Mouse (Mus musculus): ENCODE measurements at regions not wholly inside any gene's neighbourhood (a gene's known extent, or its start where the extent isn't known, plus 50 kb on each side); places are given as distances from the start of the nearest gene placed in this dataset.

GRCm38 (mm10) chr12:49946752-49947260 is 561.8 kb downstream of the Gm43517 start:
- no peak overlapping the region for H3K4me3 ChIP-seq
- H3K27me3 ChIP-seq (ENCODE audit: control insufficient read depth, insufficient read depth, insufficient read length), result no peaks in the 10 kb centered on the region
- no peak overlapping the region for H3K4me2 ChIP-seq (ENCODE audit: low read depth)
- no peaks in the 10 kb centered on the region for H3K79me2 ChIP-seq (ENCODE audit: control insufficient read depth, insufficient read depth)
- TF ChIP-seq E2F4 (IDR thresholded peaks at IDR 0.05; ENCODE audit: insufficient read depth) (no peak), POLR2A (IDR thresholded peaks at IDR 0.05; ENCODE audit: insufficient read length, low read depth) (no peak), SRF (IDR thresholded peaks at IDR 0.05; ENCODE audit: control insufficient read depth, insufficient read length, low read depth) (no peak), MAX (IDR thresholded peaks at IDR 0.05; ENCODE audit: low read depth) (no peak), MYOD1 (IDR thresholded peaks at IDR 0.05; ENCODE audit: control insufficient read depth in 1 of 3, insufficient read length in 2 of 3, low read depth in 2 of 3) (no peak), USF1 (IDR thresholded peaks at IDR 0.05; ENCODE audit: low read depth) (no peak), TCF12 (IDR thresholded peaks at IDR 0.05; ENCODE audit: insufficient read depth, poor library complexity, severe bottlenecking) (no peak), CEBPB (IDR thresholded peaks at IDR 0.05; ENCODE audit: insufficient read depth, poor library complexity, severe bottlenecking) (no peak), TCF3 (IDR thresholded peaks at IDR 0.05; ENCODE audit: insufficient read length, low read depth) (no peak), MYOG (IDR thresholded peaks at IDR 0.05; ENCODE audit: control insufficient read depth in 1 of 3, insufficient read depth in 1 of 3, insufficient read length in 2 of 3, low read depth in 2 of 3) (no peak), REST (IDR thresholded peaks at IDR 0.05; ENCODE audit: insufficient read depth, insufficient read length) (no peak), POLR2AphosphoS2 (IDR thresholded peaks at IDR 0.05; ENCODE audit: insufficient read length, low read depth) (no peak)
- no peaks in the 10 kb centered on the region for H3K36me3 ChIP-seq (ENCODE audit: control insufficient read depth, insufficient read depth)
- no peak overlapping the region for H3ac ChIP-seq (ENCODE audit: control insufficient read depth, insufficient read length)

GRCm38 (mm10) chr12:49950986-49951385 is 566.0 kb downstream of the Gm43517 start:
- Histone ChIP-seq H3K27me3 (ENCODE audit: control insufficient read depth, insufficient read depth, insufficient read length) (no peaks in the 10 kb centered on the region), H3K36me3 (ENCODE audit: control insufficient read depth, insufficient read depth) (no peaks in the 10 kb centered on the region), H3ac (ENCODE audit: control insufficient read depth, insufficient read length) (no peak overlapping the region), H3K4me2 (ENCODE audit: low read depth) (no peak overlapping the region), H3K79me2 (ENCODE audit: control insufficient read depth, insufficient read depth) (no peaks in the 10 kb centered on the region), H3K4me3 (no peak overlapping the region)
- no peak for TF ChIP-seq TCF3 (IDR thresholded peaks at IDR 0.05; ENCODE audit: insufficient read length, low read depth)
- TF ChIP-seq CEBPB (IDR thresholded peaks at IDR 0.05; ENCODE audit: insufficient read depth, poor library complexity, severe bottlenecking), result no peak
- TF ChIP-seq MYOG (IDR thresholded peaks at IDR 0.05; ENCODE audit: control insufficient read depth in 1 of 3, insufficient read depth in 1 of 3, insufficient read length in 2 of 3, low read depth in 2 of 3), result no peak
- no peak for TF ChIP-seq REST (IDR thresholded peaks at IDR 0.05; ENCODE audit: insufficient read depth, insufficient read length)
- TF ChIP-seq TCF12 (IDR thresholded peaks at IDR 0.05; ENCODE audit: insufficient read depth, poor library complexity, severe bottlenecking), result no peak
- no peak for TF ChIP-seq SRF (IDR thresholded peaks at IDR 0.05; ENCODE audit: control insufficient read depth, insufficient read length, low read depth)
- no peak for TF ChIP-seq MYOD1 (IDR thresholded peaks at IDR 0.05; ENCODE audit: control insufficient read depth in 1 of 3, insufficient read length in 2 of 3, low read depth in 2 of 3)
- no peak for TF ChIP-seq MAX (IDR thresholded peaks at IDR 0.05; ENCODE audit: low read depth)
- TF ChIP-seq E2F4 (IDR thresholded peaks at IDR 0.05; ENCODE audit: insufficient read depth), result no peak
- TF ChIP-seq POLR2A (IDR thresholded peaks at IDR 0.05; ENCODE audit: insufficient read length, low read depth), result no peak
- TF ChIP-seq USF1 (IDR thresholded peaks at IDR 0.05; ENCODE audit: low read depth), result no peak
- TF ChIP-seq POLR2AphosphoS2 (IDR thresholded peaks at IDR 0.05; ENCODE audit: insufficient read length, low read depth), result no peak

- H3K27me3 ChIP-seq (ENCODE audit: control insufficient read depth, insufficient read depth, insufficient read length), result no peaks in the 10 kb centered on the region
- H3ac ChIP-seq (ENCODE audit: control insufficient read depth, insufficient read length), result no peak overlapping the region
Measured at GRCm38 (mm10) chr12:49951821-49952220, 566.8 kb downstream of the Gm43517 start.

GRCm38 (mm10) chr12:49968072-49968471 is 583.1 kb downstream of the Gm43517 start:
- H3K27me3 ChIP-seq (ENCODE audit: control insufficient read depth, insufficient read depth, insufficient read length), result no peaks in the 10 kb centered on the region
- H3K36me3 ChIP-seq (ENCODE audit: control insufficient read depth, insufficient read depth), result no peaks in the 10 kb centered on the region
- 0 out of 2 replicates have a peak, but pooled peaks have one; percentile 14 for TF ChIP-seq CEBPB (IDR thresholded peaks at IDR 0.05; ENCODE audit: insufficient read depth, poor library complexity, severe bottlenecking)
- no peak for TF ChIP-seq REST (IDR thresholded peaks at IDR 0.05; ENCODE audit: insufficient read depth, insufficient read length)

More at GRCm38 (mm10) chr12:49951821-49952220, 566.8 kb downstream of the Gm43517 start:
- H3K36me3 ChIP-seq (ENCODE audit: control insufficient read depth, insufficient read depth), result no peaks in the 10 kb centered on the region
- no peak for TF ChIP-seq TCF12 (IDR thresholded peaks at IDR 0.05; ENCODE audit: insufficient read depth, poor library complexity, severe bottlenecking)
- no peak for TF ChIP-seq USF1 (IDR thresholded peaks at IDR 0.05; ENCODE audit: low read depth)
- TF ChIP-seq POLR2AphosphoS2 (IDR thresholded peaks at IDR 0.05; ENCODE audit: insufficient read length, low read depth), result no peak
- no peak for TF ChIP-seq MAX (IDR thresholded peaks at IDR 0.05; ENCODE audit: low read depth)
- TF ChIP-seq MYOG (IDR thresholded peaks at IDR 0.05; ENCODE audit: control insufficient read depth in 1 of 3, insufficient read depth in 1 of 3, insufficient read length in 2 of 3, low read depth in 2 of 3), result no peak
- H3K4me2 ChIP-seq (ENCODE audit: low read depth), result no peak overlapping the region
- H3K4me3 ChIP-seq, result no peak overlapping the region
- no peaks in the 10 kb centered on the region for H3K79me2 ChIP-seq (ENCODE audit: control insufficient read depth, insufficient read depth)

GRCm38 (mm10) chr12:49969546-49969945 is 584.6 kb downstream of the Gm43517 start:
- H3K4me3 ChIP-seq, result no peak overlapping the region
- H3K27me3 ChIP-seq (ENCODE audit: control insufficient read depth, insufficient read depth, insufficient read length), result no peaks in the 10 kb centered on the region
- H3K36me3 ChIP-seq (ENCODE audit: control insufficient read depth, insufficient read depth), result no peaks in the 10 kb centered on the region
- H3ac ChIP-seq (ENCODE audit: control insufficient read depth, insufficient read length), result no peak overlapping the region
- no peak for TF ChIP-seq REST (IDR thresholded peaks at IDR 0.05; ENCODE audit: insufficient read depth, insufficient read length)
- no peak for TF ChIP-seq TCF3 (IDR thresholded peaks at IDR 0.05; ENCODE audit: insufficient read length, low read depth)
- no peak for TF ChIP-seq TCF12 (IDR thresholded peaks at IDR 0.05; ENCODE audit: insufficient read depth, poor library complexity, severe bottlenecking)
- TF ChIP-seq MAX (IDR thresholded peaks at IDR 0.05; ENCODE audit: low read depth), result no peak
- no peak for TF ChIP-seq MYOD1 (IDR thresholded peaks at IDR 0.05; ENCODE audit: control insufficient read depth in 1 of 3, insufficient read length in 2 of 3, low read depth in 2 of 3)
- no peak for TF ChIP-seq SRF (IDR thresholded peaks at IDR 0.05; ENCODE audit: control insufficient read depth, insufficient read length, low read depth)
- TF ChIP-seq MYOG (IDR thresholded peaks at IDR 0.05; ENCODE audit: control insufficient read depth in 1 of 3, insufficient read depth in 1 of 3, insufficient read length in 2 of 3, low read depth in 2 of 3), result no peak
- no peak for TF ChIP-seq CEBPB (IDR thresholded peaks at IDR 0.05; ENCODE audit: insufficient read depth, poor library complexity, severe bottlenecking)
- no peak for TF ChIP-seq USF1 (IDR thresholded peaks at IDR 0.05; ENCODE audit: low read depth)
- H3K79me2 ChIP-seq (ENCODE audit: control insufficient read depth, insufficient read depth), result no peaks in the 10 kb centered on the region
- no peak overlapping the region for H3K4me2 ChIP-seq (ENCODE audit: low read depth)

More at GRCm38 (mm10) chr12:49968072-49968471, 583.1 kb downstream of the Gm43517 start:
- peak overlapping the region; percentile 8 for H3K4me2 ChIP-seq (ENCODE audit: low read depth)
- H3ac ChIP-seq (ENCODE audit: control insufficient read depth, insufficient read length), result no peak overlapping the region
- no peak overlapping the region for H3K4me3 ChIP-seq
- no peaks in the 10 kb centered on the region for H3K79me2 ChIP-seq (ENCODE audit: control insufficient read depth, insufficient read depth)
